Mouse (Mus musculus): ENCODE measurements at regions not wholly inside any gene's neighbourhood (a gene's known extent, or its start where the extent isn't known, plus 50 kb on each side); places are given as distances from the start of the nearest gene placed in this dataset.
A peak's percentile ranks its signal among the peaks of the same experiment; 100 is the strongest.
"Not testable (repeated sequence)": the region's sequence is repeated elsewhere in the genome, so short reads cannot be mapped to it uniquely, and the experiment has no call there.

DNA sequence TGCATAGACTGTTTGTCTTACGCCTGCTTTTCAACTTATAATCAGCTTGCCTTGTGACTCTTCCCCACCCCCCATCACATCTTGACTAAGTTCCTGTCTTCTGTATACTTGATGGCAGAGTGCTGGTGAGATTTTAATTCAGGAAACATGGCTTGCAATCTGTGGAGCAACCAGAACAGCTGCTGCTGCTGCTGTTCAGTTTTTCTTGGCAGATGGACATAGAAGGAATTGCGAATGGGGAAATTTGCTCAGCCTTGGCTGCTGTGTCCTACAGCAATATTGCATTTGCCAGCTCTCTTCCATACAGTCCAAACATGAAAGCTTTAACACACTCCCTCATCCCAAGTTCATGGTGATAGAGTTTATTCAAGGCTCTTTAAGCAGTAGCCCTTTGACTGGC, 262.3 kb downstream of the Pros1 start:
- no peaks in the 10 kb centered on the region for H3K9me3 ChIP-seq
- WGBS = 54% methylated on average over 2 of the region's 2 CpGs
- no peak overlapping the region for H3K4me2 ChIP-seq
- H3K36me3 ChIP-seq = no peaks in the 10 kb centered on the region
- H3K9ac ChIP-seq = no peak overlapping the region
- H3K27ac ChIP-seq = no peak overlapping the region
- no peaks in the 10 kb centered on the region for H3K4me1 ChIP-seq
- H3K4me3 ChIP-seq = no peak overlapping the region
- ATAC-seq (ENCODE audit: borderline replicate concordance, extremely low read depth, low FRiP score, low TSS enrichment) = peak; percentile 76; the same call in 1 of the 2 replicates
- no peaks in the 10 kb centered on the region for H3K27me3 ChIP-seq

DNA sequence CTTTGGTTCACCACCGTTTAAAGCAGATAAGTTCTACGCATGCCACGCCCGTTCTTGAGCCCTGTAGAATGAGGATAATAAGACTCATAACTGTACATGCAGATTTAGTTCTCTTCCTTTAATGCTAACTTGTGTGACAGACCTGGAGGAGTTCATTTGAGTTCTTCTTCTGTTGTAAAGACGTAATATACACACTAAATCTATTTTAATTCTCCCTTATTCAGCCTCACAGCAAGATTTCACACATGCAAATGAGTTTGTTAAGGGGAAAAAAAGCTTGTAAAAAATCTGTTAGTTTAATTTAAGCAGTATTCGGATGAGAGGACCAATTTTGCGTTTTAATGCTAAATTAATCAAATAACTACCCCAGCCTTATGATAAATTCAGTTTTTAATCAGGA, 264.6 kb downstream of the Pros1 start:
- Histone ChIP-seq H3K9me3 (no peaks in the 10 kb centered on the region), H3K4me2 (no peak overlapping the region), H3K27ac (no peak overlapping the region), H3K27me3 (no peaks in the 10 kb centered on the region), H3K4me1 (no peaks in the 10 kb centered on the region), H3K9ac (no peak overlapping the region), H3K4me3 (no peak overlapping the region), H3K36me3 (no peaks in the 10 kb centered on the region)
- WGBS = 78% methylated on average over 7 of the region's 7 CpGs
- ATAC-seq (ENCODE audit: borderline replicate concordance, extremely low read depth, low FRiP score, low TSS enrichment) = no peak

DNA sequence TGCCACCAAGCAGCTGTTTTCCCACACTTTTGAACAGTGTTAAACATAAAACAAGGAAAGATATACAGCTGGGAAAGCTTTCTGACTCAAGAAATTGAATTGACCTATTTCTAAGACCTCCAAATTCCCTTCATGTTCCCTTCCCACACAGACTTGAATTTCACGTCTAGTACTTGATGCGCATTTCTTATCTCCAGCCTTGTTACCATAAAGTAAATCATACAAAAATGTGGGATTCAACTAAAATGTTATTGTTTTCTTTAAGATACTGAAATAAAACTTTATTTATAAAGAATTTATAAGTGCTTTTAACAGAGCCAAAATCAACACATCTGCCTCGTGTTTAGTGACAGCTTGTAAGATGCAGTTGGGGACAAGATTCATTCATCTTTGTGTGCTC, 289.7 kb downstream of the Pros1 start:
- Histone ChIP-seq H3K9me3 (no peaks in the 10 kb centered on the region), H3K27me3 (no peaks in the 10 kb centered on the region), H3K4me2 (no peak overlapping the region), H3K4me1 (no peaks in the 10 kb centered on the region), H3K9ac (no peak overlapping the region), H3K36me3 (no peaks in the 10 kb centered on the region), H3K27ac (no peak overlapping the region), H3K4me3 (no peak overlapping the region)
- 32% methylated on average over 3 of the region's 3 CpGs for WGBS
- no peak for ATAC-seq (ENCODE audit: borderline replicate concordance, extremely low read depth, low FRiP score, low TSS enrichment)

DNA sequence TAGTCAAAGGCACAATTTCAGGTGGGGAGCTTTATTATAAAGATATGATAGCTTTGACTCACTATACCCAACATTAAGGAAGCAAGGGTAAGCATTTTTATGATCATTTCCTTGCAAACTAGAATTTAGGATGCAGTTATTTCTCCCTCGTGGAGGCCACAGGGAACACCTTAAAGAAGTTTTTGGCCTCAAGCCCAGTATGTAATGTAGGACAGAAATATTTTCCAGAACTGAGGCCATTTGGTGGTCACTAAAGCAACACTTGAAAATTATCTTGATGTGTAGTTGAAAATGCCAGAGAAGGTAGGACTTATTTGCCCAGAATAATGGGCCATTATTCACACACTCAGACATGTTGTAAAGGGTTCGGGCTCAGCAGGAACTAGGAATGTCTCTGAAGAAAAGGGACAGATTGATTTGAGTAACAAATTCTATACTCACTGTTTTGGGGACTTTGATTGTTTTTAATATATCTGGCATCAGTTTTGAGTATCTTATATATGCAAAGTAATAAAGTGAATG, 301.3 kb downstream of the Pros1 start:
- Histone ChIP-seq H3K9me3 (no peaks in the 10 kb centered on the region), H3K27me3 (no peaks in the 10 kb centered on the region), H3K4me1 (peaks cover 9% of the 10 kb centered on the region), H3K36me3 (no peaks in the 10 kb centered on the region), H3K27ac (no peak overlapping the region), H3K4me3 (no peak overlapping the region), H3K9ac (no peak overlapping the region), H3K4me2 (no peak overlapping the region)
- peak; percentile 74; the same call in 1 of the 2 replicates for ATAC-seq (ENCODE audit: borderline replicate concordance, extremely low read depth, low FRiP score, low TSS enrichment)
- 21% methylated on average over 2 of the region's 2 CpGs for WGBS

DNA sequence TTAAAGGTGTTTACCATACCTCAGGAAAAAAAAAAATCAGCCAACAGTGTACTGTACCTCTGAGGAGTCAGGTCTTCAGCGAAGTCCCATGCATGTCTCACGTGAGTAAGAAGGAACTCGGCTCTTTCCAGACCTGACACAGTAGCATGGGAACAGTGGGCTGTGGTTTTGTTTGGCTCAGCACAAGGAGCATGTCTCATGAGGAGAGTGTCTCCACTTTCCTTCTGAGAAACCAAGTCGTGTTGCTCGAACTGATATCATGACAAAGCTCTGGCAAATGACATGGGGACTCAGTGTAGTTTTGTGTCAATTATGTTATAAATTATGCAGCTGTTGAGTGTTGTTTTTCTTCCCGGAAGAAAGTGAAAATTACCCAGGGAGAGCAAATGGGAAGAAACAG, 316.0 kb downstream of the Pros1 start:
- Histone ChIP-seq H3K4me1 (no peaks in the 10 kb centered on the region), H3K9ac (no peak overlapping the region), H3K4me3 (no peak overlapping the region), H3K9me3 (no peaks in the 10 kb centered on the region), H3K27ac (no peak overlapping the region), H3K36me3 (no peaks in the 10 kb centered on the region), H3K27me3 (no peaks in the 10 kb centered on the region), H3K4me2 (no peak overlapping the region)
- no peak for ATAC-seq (ENCODE audit: borderline replicate concordance, extremely low read depth, low FRiP score, low TSS enrichment)
- 61% methylated on average over 6 of the region's 6 CpGs for WGBS

DNA sequence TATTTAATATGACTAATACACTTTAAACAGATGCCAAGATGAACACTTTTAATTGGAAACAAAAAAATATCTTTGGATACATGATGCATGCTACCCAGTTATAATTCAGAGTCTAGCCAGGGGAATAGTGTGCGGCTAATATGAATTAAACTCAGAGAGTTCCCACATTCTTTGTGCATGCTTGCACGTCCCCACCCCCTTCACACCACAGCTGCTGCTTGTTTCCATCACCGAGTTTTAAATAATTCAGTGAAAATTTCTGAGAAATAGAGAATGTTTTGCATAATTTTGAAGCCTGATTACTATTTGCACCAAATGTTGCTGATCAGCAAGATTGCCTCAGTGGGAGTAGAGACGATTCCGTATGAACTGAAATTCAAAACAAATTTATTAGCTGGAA, 325.1 kb downstream of the Pros1 start:
- no peaks in the 10 kb centered on the region for H3K27me3 ChIP-seq
- no peak overlapping the region for H3K9ac ChIP-seq
- no peak overlapping the region for H3K4me2 ChIP-seq
- WGBS = 39% methylated on average over 5 of the region's 5 CpGs
- no peaks in the 10 kb centered on the region for H3K36me3 ChIP-seq
- H3K4me1 ChIP-seq = no peaks in the 10 kb centered on the region
- H3K9me3 ChIP-seq = no peaks in the 10 kb centered on the region
- no peak overlapping the region for H3K4me3 ChIP-seq
- H3K27ac ChIP-seq = no peak overlapping the region
- ATAC-seq (ENCODE audit: borderline replicate concordance, extremely low read depth, low FRiP score, low TSS enrichment) = no peak

DNA sequence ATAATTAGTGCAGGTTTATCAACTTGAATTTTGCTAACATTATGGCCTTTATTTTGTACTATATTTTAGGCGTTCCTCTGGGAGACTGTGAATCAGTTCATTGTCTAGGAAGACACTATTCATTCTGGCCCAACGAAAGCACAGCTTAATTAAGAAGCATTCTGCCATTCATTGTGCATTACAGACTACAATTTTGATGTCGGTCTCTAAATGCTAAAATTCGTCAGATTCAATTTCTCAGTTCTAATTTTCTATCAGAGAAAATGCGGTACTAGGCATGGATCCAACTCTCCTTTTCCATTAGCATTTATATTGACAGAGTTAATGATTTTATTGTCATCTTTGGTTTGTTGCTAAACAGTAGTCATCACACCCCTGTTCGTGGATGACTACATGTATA, 337.1 kb downstream of the Pros1 start:
- no peaks in the 10 kb centered on the region for H3K27me3 ChIP-seq
- H3K4me1 ChIP-seq = no peaks in the 10 kb centered on the region
- H3K9me3 ChIP-seq = no peaks in the 10 kb centered on the region
- 86% methylated on average over 6 of the region's 6 CpGs for WGBS
- no peak overlapping the region for H3K27ac ChIP-seq
- H3K4me3 ChIP-seq = no peak overlapping the region
- no peak overlapping the region for H3K4me2 ChIP-seq
- H3K36me3 ChIP-seq = no peaks in the 10 kb centered on the region
- no peak for ATAC-seq (ENCODE audit: borderline replicate concordance, extremely low read depth, low FRiP score, low TSS enrichment)
- no peak overlapping the region for H3K9ac ChIP-seq

DNA sequence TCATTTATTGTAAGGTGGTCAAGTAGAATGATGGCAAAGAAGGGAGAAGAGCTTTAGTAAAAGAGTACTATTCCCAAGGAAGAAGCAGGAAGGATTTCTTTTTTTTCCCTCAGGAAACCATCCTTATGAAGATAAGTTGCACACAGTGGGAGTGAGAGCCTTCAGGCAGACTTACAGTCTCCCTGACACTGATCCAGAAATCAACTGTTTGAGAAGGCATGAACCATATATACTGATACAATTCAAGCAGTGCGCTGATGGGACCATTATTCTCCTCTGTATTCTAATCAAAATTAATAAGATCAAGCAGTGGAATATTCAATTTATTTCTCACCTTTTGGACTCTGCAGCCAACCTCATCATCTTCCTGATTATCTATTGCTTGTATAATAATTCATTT, 337.5 kb downstream of the Pros1 start:
- no peak for ATAC-seq (ENCODE audit: borderline replicate concordance, extremely low read depth, low FRiP score, low TSS enrichment)

DNA sequence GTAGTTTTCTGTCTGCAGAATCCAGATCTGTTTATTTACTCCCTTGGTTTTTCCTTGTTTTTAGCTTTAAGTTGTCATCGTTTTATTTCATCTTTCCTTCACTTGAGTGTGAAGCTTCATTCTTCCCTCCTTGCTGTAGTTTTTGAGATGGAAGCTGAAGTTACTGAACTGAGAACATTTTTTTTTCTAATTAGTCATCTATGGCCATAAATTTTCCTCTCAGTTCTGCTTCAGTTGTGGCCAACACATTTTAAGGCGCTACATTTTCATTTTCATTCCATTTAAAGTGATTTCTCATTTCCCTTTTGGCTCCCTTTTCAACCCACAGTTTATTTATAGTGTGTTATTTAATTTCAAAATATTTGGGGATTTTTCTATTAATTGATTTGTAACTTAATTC, 340.5 kb downstream of the Pros1 start:
- no peaks in the 10 kb centered on the region for H3K36me3 ChIP-seq
- H3K27ac ChIP-seq = no peak overlapping the region
- H3K4me2 ChIP-seq = no peak overlapping the region
- H3K9ac ChIP-seq = no peak overlapping the region
- WGBS = 80% methylated on average over 2 of the region's 2 CpGs
- H3K9me3 ChIP-seq = no peaks in the 10 kb centered on the region
- H3K4me1 ChIP-seq = no peaks in the 10 kb centered on the region
- ATAC-seq (ENCODE audit: borderline replicate concordance, extremely low read depth, low FRiP score, low TSS enrichment) = no peak
- no peaks in the 10 kb centered on the region for H3K27me3 ChIP-seq
- no peak overlapping the region for H3K4me3 ChIP-seq

More for the DNA sequence above, 337.5 kb downstream of the Pros1 start:
- H3K4me2 ChIP-seq = no peak overlapping the region
- no peaks in the 10 kb centered on the region for H3K4me1 ChIP-seq
- H3K36me3 ChIP-seq = no peaks in the 10 kb centered on the region
- H3K27me3 ChIP-seq = no peaks in the 10 kb centered on the region
- H3K9ac ChIP-seq = no peak overlapping the region
- H3K27ac ChIP-seq = no peak overlapping the region
- H3K9me3 ChIP-seq = no peaks in the 10 kb centered on the region
- 88% methylated on average over 1 of the region's 1 CpGs for WGBS
- H3K4me3 ChIP-seq = no peak overlapping the region

DNA sequence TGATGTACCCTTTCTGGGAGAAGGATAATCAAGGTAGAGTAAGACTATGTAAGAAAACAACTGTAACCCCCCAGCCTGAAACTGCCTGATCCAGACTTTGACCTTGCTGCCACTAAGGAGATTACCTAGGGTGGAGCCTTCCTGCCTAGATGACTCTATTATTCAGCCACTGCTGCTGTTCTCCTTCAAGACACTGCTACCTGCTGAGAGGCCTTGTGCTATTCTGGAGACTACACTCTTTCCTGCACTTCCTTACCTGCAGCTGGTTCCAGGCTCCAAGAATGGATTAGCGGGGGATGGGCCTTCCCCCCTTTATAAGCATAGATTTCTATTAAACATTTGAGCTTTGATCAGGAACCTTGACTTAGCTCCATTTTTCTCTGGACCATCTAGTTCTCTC, 359.4 kb downstream of the Pros1 start:
- H3K9me3 ChIP-seq; ATAC-seq (ENCODE audit: borderline replicate concordance, extremely low read depth, low FRiP score, low TSS enrichment); H3K4me3 ChIP-seq; H3K36me3 ChIP-seq; H3K9ac ChIP-seq; H3K27me3 ChIP-seq; H3K4me1 ChIP-seq; H3K4me2 ChIP-seq; H3K27ac ChIP-seq: not testable (repeated sequence)
- 97% methylated on average over 1 of the region's 1 CpGs for WGBS

DNA sequence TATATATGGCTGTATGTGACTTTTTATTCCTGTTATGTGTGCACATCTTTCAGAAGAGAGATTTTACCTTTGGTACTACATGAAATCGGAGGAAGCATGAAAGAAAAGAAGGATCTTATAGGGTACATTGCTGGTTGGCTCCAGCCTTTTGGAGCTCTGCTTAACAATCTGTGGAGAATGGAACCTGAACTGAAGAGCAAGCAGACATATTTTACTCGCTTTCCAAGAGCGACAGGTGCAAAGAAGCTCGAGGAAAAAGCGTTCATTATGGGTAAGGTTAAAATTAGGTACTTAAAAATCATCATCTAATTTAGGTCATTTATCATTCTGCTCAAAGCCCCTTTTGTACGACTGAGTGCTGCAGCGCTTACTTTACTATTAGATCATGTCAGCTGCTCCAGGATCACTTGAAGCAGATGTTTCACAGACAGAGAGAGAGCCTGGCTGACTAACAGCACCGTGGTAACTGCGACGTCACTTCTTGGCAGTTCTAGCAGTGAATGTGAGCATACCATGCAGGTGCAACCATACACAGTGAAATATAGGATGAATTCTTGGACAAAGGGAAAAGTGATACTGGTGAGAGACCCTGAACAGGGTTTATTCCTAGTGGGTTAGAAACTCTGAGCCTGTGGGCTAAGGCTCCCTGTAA, 366.2 kb downstream of the Pros1 start:
- no peaks in the 10 kb centered on the region for H3K27me3 ChIP-seq
- H3K4me3 ChIP-seq = no peak overlapping the region
- no peaks in the 10 kb centered on the region for H3K36me3 ChIP-seq
- H3K9me3 ChIP-seq = no peaks in the 10 kb centered on the region
- 51% methylated on average over 10 of the region's 10 CpGs for WGBS
- ATAC-seq (ENCODE audit: borderline replicate concordance, extremely low read depth, low FRiP score, low TSS enrichment) = no peak
- no peak overlapping the region for H3K27ac ChIP-seq
- no peak overlapping the region for H3K4me2 ChIP-seq
- H3K9ac ChIP-seq = no peak overlapping the region
- H3K4me1 ChIP-seq = no peaks in the 10 kb centered on the region

DNA sequence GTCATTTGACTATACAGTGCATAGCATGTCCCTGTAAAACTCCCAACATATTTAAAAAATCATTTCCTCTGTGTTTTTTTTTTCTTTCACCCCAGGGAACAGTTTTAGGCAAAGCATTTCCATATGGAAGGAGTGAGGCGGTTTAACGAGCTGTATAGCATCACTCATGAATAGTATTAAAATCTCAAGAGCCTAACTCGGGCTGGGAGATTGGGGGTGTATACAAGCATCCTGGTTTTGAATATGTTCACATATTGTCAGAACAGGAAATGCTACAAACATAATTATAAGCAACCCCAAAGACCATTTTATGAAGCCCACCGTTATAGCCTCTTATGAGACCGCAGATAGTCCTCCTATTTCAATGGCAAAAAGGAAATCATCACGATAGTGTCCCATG, 370.5 kb downstream of the Pros1 start:
- no peak for ATAC-seq (ENCODE audit: borderline replicate concordance, extremely low read depth, low FRiP score, low TSS enrichment)
- H3K27ac ChIP-seq = no peak overlapping the region
- WGBS = 74% methylated on average over 6 of the region's 6 CpGs
- H3K9ac ChIP-seq = no peak overlapping the region
- H3K36me3 ChIP-seq = no peaks in the 10 kb centered on the region
- no peaks in the 10 kb centered on the region for H3K9me3 ChIP-seq
- H3K4me3 ChIP-seq = no peak overlapping the region
- H3K27me3 ChIP-seq = no peaks in the 10 kb centered on the region
- H3K4me2 ChIP-seq = no peak overlapping the region
- peaks cover 1% of the 10 kb centered on the region for H3K4me1 ChIP-seq

DNA sequence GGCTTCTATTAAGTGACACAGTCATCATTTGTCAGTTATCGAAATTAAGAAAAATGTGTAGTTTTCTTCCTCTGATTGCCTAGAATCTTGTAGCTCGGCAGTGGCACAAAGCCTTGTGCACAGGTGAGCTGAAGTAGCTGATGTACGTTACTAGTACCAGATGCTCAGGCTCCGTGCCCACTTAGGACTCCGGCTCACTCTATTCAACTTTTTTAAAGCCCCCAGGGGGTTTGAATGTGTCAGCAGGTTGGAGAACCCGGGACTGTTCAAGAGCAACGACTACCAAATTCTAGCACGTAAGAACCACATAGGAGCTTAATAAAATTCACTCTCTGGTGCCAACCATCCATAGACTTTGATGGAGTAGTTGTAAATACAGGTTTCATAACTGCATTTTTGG, 371.0 kb downstream of the Pros1 start:
- H3K36me3 ChIP-seq = no peaks in the 10 kb centered on the region
- H3K27ac ChIP-seq = no peak overlapping the region
- no peaks in the 10 kb centered on the region for H3K27me3 ChIP-seq
- no peak for ATAC-seq (ENCODE audit: borderline replicate concordance, extremely low read depth, low FRiP score, low TSS enrichment)
- H3K4me3 ChIP-seq = no peak overlapping the region
- peaks cover 4% of the 10 kb centered on the region for H3K4me1 ChIP-seq
- H3K9ac ChIP-seq = no peak overlapping the region
- 75% methylated on average over 8 of the region's 8 CpGs for WGBS
- no peak overlapping the region for H3K4me2 ChIP-seq
- no peaks in the 10 kb centered on the region for H3K9me3 ChIP-seq
